Mouse (Mus musculus) adrenal gland, postnatal 0 days (tissue): Measurements from ENCODE around the gene Arih1. TPM values are rescaled to one million over a fixed set of nuclear protein-coding genes. Genes with fewer than 3 reads are reported as not detected.

ENCODE experiments used
- polyA plus RNA-seq: library from polyadenylated mRNA; unstranded; fragments of >200 nt; fragmentation: Nextera tagmentation; extraction: Ambion mirVana; gene quantifications from 2 replicates; pipeline ENCODE4 v1.2.1, GENCODE M21; 2015

The Arih1 gene
- 9.0 and 12.4 TPM in 2 replicates for polyA plus RNA-seq

GRCm38 (mm10) chr9:59486549-59487065, at the start of gene Arih1:
Gene Arih1 (minus strand): TSS chr9:59486618.

GRCm38 (mm10) chr9:59353253-59353639, 133.2 kb downstream of the Arih1 start, which contains the start of gene Bbs4:
Gene Bbs4 (minus strand): TSS chr9:59353508.

Other genes with a start within 250 kb of the Arih1 start
- 19.3 and 23.1 TPM in 2 replicates for gene Adpgk, start 195.1 kb downstream of the Arih1 start, polyA plus RNA-seq
- gene Bbs4, start 133.1 kb downstream of the Arih1 start, polyA plus RNA-seq, result 18.8 and 22.0 TPM in 2 replicates
- 93.0 and 107 TPM in 2 replicates for gene Hexa, start 52.9 kb upstream of the Arih1 start, polyA plus RNA-seq
- gene Tmem202, start 53.2 kb upstream of the Arih1 start, polyA plus RNA-seq, result 2.8 and 4.2 TPM in 2 replicates
- 9.9 and 27.3 TPM in 2 replicates for gene Celf6, start 91.3 kb upstream of the Arih1 start, polyA plus RNA-seq
- 22.7 and 31.8 TPM in 2 replicates for gene Parp6, start 130.7 kb upstream of the Arih1 start, polyA plus RNA-seq
- 359 and 553 TPM in 2 replicates for gene Pkm, start 169.8 kb upstream of the Arih1 start, polyA plus RNA-seq
- 0.28 and 0.36 TPM in 2 replicates for gene Gramd2, start 193.5 kb upstream of the Arih1 start, polyA plus RNA-seq